In genomic region chr16:23280742-23281090, GRCm38 (mm10) we compare ENCODE assay signal across 20 mouse cellular contexts. TPM values are rescaled to one million over a fixed set of nuclear protein-coding genes. Genes with fewer than 3 reads are reported as not detected.
DNase-seq lines count a peak whose midpoint lies in the region; ATAC-seq and TF ChIP-seq lines count a peak whose summit lies in the region.
"Had no signal": no experiment of that assay in that cellular context is flagged by ENCODE, and none has a peak within 500 bp of the region (broad histone marks: within the 10 kb centered on the region; RNA-seq: fewer than 3 reads in every experiment).

No protein-coding gene starts in this region.

- no peak for DNase-seq in liver, postnatal 0 days
- no peak for DNase-seq in liver
- DNase-seq in midbrain, embryonic 11.5 days (ENCODE audit: low spot score, missing footprints) = peak; percentile 23
- no peak for DNase-seq in midbrain, embryonic 10.5 days (ENCODE audit: low spot score)
- DNase-seq: adrenal gland, postnatal 14 days; cerebellum, adult 2 months; cerebellum, postnatal 10 days; forebrain, postnatal 0 days; gastrocnemius, postnatal 25 days; heart, postnatal 14 days had no signal

- peak overlapping the region; percentile 22; the same call in 1 of the 2 replicates for H3K4me2 ChIP-seq in liver, postnatal 0 days (ENCODE audit: low read depth, low read length)
- H3K4me2 ChIP-seq in midbrain, embryonic 11.5 days = no peak overlapping the region
- H3K4me2 ChIP-seq in kidney, embryonic 14.5 days (replicated peaks; ENCODE audit: low read depth, low read length) = no peak overlapping the region
- H3K4me2 ChIP-seq: forebrain, embryonic 13.5 days; heart, embryonic 11.5 days; heart, embryonic 15.5 days; hindbrain, embryonic 13.5 days had no signal

- H3K9me3 ChIP-seq in liver, postnatal 0 days (ENCODE audit: low read length) = no peaks in the 10 kb centered on the region
- H3K9me3 ChIP-seq in midbrain, embryonic 11.5 days (ENCODE audit: control insufficient read depth, low read length) = no peaks in the 10 kb centered on the region
- H3K9me3 ChIP-seq in midbrain, embryonic 10.5 days (replicated peaks) = no peaks in the 10 kb centered on the region
- H3K9me3 ChIP-seq in kidney, embryonic 14.5 days (ENCODE audit: control insufficient read depth, low read length) = no peaks in the 10 kb centered on the region
- H3K9me3 ChIP-seq: embryonic facial prominence, embryonic 10.5 days; forebrain, embryonic 13.5 days; heart, embryonic 15.5 days; hindbrain, embryonic 13.5 days had no signal

- ATAC-seq in liver, postnatal 0 days = no peak
- ATAC-seq in midbrain, embryonic 11.5 days (ENCODE audit: low FRiP score) = no peak
- no peak for ATAC-seq in kidney, embryonic 14.5 days (ENCODE audit: low FRiP score, low TSS enrichment)
- ATAC-seq: forebrain, embryonic 13.5 days; forebrain, postnatal 0 days; hindbrain, postnatal 0 days; Patski had no signal

- WGBS in liver, postnatal 0 days (ENCODE audit: insufficient replicate concordance) = 46% methylated on average over 4 of the region's 4 CpGs
- WGBS in midbrain, embryonic 11.5 days = 85% methylated on average over 4 of the region's 4 CpGs
- 85% methylated on average over 4 of the region's 4 CpGs for WGBS in midbrain, embryonic 10.5 days
- 26% methylated on average over 4 of the region's 4 CpGs for WGBS in macrophage (ENCODE audit: missing documents)
- 77% methylated on average over 4 of the region's 4 CpGs for WGBS in kidney, embryonic 14.5 days

- H3K27ac ChIP-seq in liver, postnatal 0 days (ENCODE audit: low read depth) = no peak overlapping the region
- H3K27ac ChIP-seq in midbrain, embryonic 11.5 days (ENCODE audit: low read depth, low read length) = no peak overlapping the region
- no peak overlapping the region for H3K27ac ChIP-seq in midbrain, embryonic 10.5 days (replicated peaks)
- H3K27ac ChIP-seq in bone marrow macrophage, adult 2 months (ENCODE audit: insufficient read depth, low read depth, low read length) = peak overlapping the region; percentile 87
- peak overlapping the region; percentile 98 for H3K27ac ChIP-seq in macrophage
- no peak overlapping the region for H3K27ac ChIP-seq in kidney, embryonic 14.5 days (ENCODE audit: low read depth, low read length)
- H3K27ac ChIP-seq: embryonic facial prominence, embryonic 10.5 days; forebrain, embryonic 13.5 days; heart, embryonic 15.5 days; hindbrain, embryonic 13.5 days; hindbrain, postnatal 0 days had no signal

- no peaks in the 10 kb centered on the region for H3K27me3 ChIP-seq in liver, postnatal 0 days (ENCODE audit: insufficient read depth, low read length)
- no peaks in the 10 kb centered on the region for H3K27me3 ChIP-seq in midbrain, embryonic 11.5 days (ENCODE audit: control insufficient read depth, insufficient read depth, low read length)
- no peaks in the 10 kb centered on the region for H3K27me3 ChIP-seq in midbrain, embryonic 10.5 days (ENCODE audit: low read depth, poor library complexity, severe bottlenecking)
- H3K27me3 ChIP-seq in kidney, embryonic 14.5 days (ENCODE audit: control insufficient read depth, insufficient read depth, low read length) = no peaks in the 10 kb centered on the region
- H3K27me3 ChIP-seq: forebrain, embryonic 13.5 days; heart, embryonic 15.5 days; hindbrain, embryonic 13.5 days; Patski had no signal

- no peak overlapping the region for H3K4me3 ChIP-seq in liver, postnatal 0 days (ENCODE audit: low read depth, low read length)
- no peak overlapping the region for H3K4me3 ChIP-seq in midbrain, embryonic 11.5 days (ENCODE audit: low read depth, low read length)
- no peak overlapping the region for H3K4me3 ChIP-seq in midbrain, embryonic 10.5 days
- no peak overlapping the region for H3K4me3 ChIP-seq in bone marrow macrophage, adult 2 months (ENCODE audit: insufficient read depth, low read length)
- no peak overlapping the region for H3K4me3 ChIP-seq in macrophage (ENCODE audit: inconsistent target)
- H3K4me3 ChIP-seq in kidney, embryonic 14.5 days (ENCODE audit: low read length) = no peak overlapping the region
- H3K4me3 ChIP-seq: embryonic facial prominence, embryonic 10.5 days; forebrain, embryonic 13.5 days; heart, embryonic 15.5 days; hindbrain, embryonic 13.5 days had no signal

- H3K9ac ChIP-seq in liver, postnatal 0 days (replicated peaks) = no peak overlapping the region
- H3K9ac ChIP-seq in midbrain, embryonic 11.5 days (ENCODE audit: low read length) = no peak overlapping the region
- no peak overlapping the region for H3K9ac ChIP-seq in kidney, embryonic 14.5 days (ENCODE audit: low read depth, low read length)
- H3K9ac ChIP-seq: forebrain, embryonic 13.5 days; forebrain, postnatal 0 days; heart, embryonic 15.5 days; hindbrain, embryonic 13.5 days had no signal

- no peaks in the 10 kb centered on the region for H3K36me3 ChIP-seq in liver, postnatal 0 days (replicated peaks; ENCODE audit: insufficient read depth, low read length)
- H3K36me3 ChIP-seq in midbrain, embryonic 11.5 days (ENCODE audit: control insufficient read depth, insufficient read depth, low read length) = no peaks in the 10 kb centered on the region
- H3K36me3 ChIP-seq in midbrain, embryonic 10.5 days = no peaks in the 10 kb centered on the region
- H3K36me3 ChIP-seq in macrophage (ENCODE audit: inconsistent target) = no peaks in the 10 kb centered on the region
- no peaks in the 10 kb centered on the region for H3K36me3 ChIP-seq in kidney, embryonic 14.5 days (ENCODE audit: control insufficient read depth, insufficient read depth, low read length)
- H3K36me3 ChIP-seq: heart, embryonic 15.5 days; hindbrain, embryonic 13.5 days had no signal

- H3K79me2 ChIP-seq in macrophage (ENCODE audit: inconsistent target) = no peaks in the 10 kb centered on the region

- TF ChIP-seq EP300 in liver, postnatal 0 days (IDR thresholded peaks at IDR 0.05; ENCODE audit: low read depth) = no peak

- TF ChIP-seq CTCF in liver, postnatal 0 days (IDR thresholded peaks at IDR 0.05; ENCODE audit: low read depth) = no peak
- TF ChIP-seq CTCF in bone marrow macrophage, adult 2 months (IDR thresholded peaks at IDR 0.05; ENCODE audit: low read depth, low read length) = no peak

- no peak for TF ChIP-seq POLR2A in bone marrow macrophage, adult 2 months (IDR thresholded peaks at IDR 0.05; ENCODE audit: borderline replicate concordance, low read depth, low read length)

- H3K4me1 ChIP-seq in liver, postnatal 0 days (ENCODE audit: insufficient read depth) = peaks cover 22% of the 10 kb centered on the region
- no peaks in the 10 kb centered on the region for H3K4me1 ChIP-seq in midbrain, embryonic 11.5 days (ENCODE audit: control insufficient read depth, insufficient read depth, low read length)
- H3K4me1 ChIP-seq in midbrain, embryonic 10.5 days = no peaks in the 10 kb centered on the region
- peaks cover 39% of the 10 kb centered on the region for H3K4me1 ChIP-seq in bone marrow macrophage, adult 2 months (ENCODE audit: control insufficient read depth, insufficient read depth, low read length)
- H3K4me1 ChIP-seq in kidney, embryonic 14.5 days (ENCODE audit: control insufficient read depth, insufficient read depth, low read length) = no peaks in the 10 kb centered on the region

RNA-seq across cellular contexts. Expression of gene St6gal1, which starts 56.2 kb away (rescaled TPM):
- 17.1 and 17.3 TPM in 2 replicates for polyA plus RNA-seq in liver, postnatal 0 days (2015; fragmentation: Nextera tagmentation; extraction: Ambion mirVana)
- 31.8 and 34.1 TPM in 2 replicates for polyA plus RNA-seq in midbrain, embryonic 11.5 days (2014; fragmentation: Nextera tagmentation; extraction: Ambion mirVana)
- 17.5 and 23.4 TPM in 2 replicates for polyA plus RNA-seq in midbrain, embryonic 10.5 days (2016; fragmentation: Nextera tagmentation; extraction: Ambion mirVana)
- polyA plus RNA-seq in bone marrow macrophage, adult 2 months (2012; ENCODE audit: insufficient read depth, insufficient read length, missing spikeins) = 66.4 and 77.2 TPM in 2 replicates
- 10 to 100 TPM in 12 of 26 experiments, 1 to 10 TPM in 12, under 1 TPM in 2; 0.26 to 52.6 (median 8.3) TPM for total RNA-seq in macrophage (2018; cell fraction: chromatin; rRNA removed)
- 10 to 100 TPM in 16 of 26 experiments, 1 to 10 TPM in 10; 5.6 to 72.7 (median 28.0) TPM for total RNA-seq in macrophage (2018; cell fraction: cytosol; rRNA removed)
- total RNA-seq in macrophage (2018; cell fraction: nucleus; rRNA removed) = 10 to 100 TPM in 16 of 26 experiments, 1 to 10 TPM in 10; 6.9 to 68.1 (median 19.1) TPM
- 24.0 to 59.9 TPM (median 43.6 TPM) in 3 replicates for polyA plus RNA-seq in macrophage (2018)
- 32.5 and 36.7 TPM in 2 replicates for polyA plus RNA-seq in kidney, embryonic 14.5 days (2014; fragmentation: Nextera tagmentation; extraction: Ambion mirVana)

Comparison
In these comparisons a context has a peak if more than half of its experiments do, and no peak if none do; other contexts are left out.
1. H3K27ac ChIP-seq: peak in bone marrow macrophage, adult 2 months (single experiment) and macrophage (single experiment); none in liver, postnatal 0 days (single experiment), midbrain, embryonic 11.5 days (single experiment), midbrain, embryonic 10.5 days (single experiment) and kidney, embryonic 14.5 days (single experiment).